Mouse (Mus musculus) midbrain, embryonic 14.5 days (tissue): ENCODE measurements around the gene Mroh2a. TPM values are rescaled to one million over a fixed set of nuclear protein-coding genes. Genes with fewer than 3 reads are reported as not detected.
A peak's percentile ranks its signal among the peaks of the same experiment; 100 is the strongest.
"Not testable (repeated sequence)": the region's sequence is repeated elsewhere in the genome, so short reads cannot be mapped to it uniquely, and the experiment has no call there.

Experiments
- ATAC-seq: fragments of 200-750 bp; cut with Nextera tagmentation; 2 replicates; pipeline ENCODE4 v1.8.0; 2017; ENCODE audit warnings: moderate number of reproducible peaks, moderate library complexity; ENCODE audit not compliant: low FRiP score, low TSS enrichment
- DNase-seq: peaks from one replicate; pipeline ENCODE4 v3.0.0-alpha.2; 2015
- H3K27ac ChIP-seq: fragments of 300-500 bp; sonication (generic); replicated peaks from 2 replicates; pipeline ENCODE4 v1.5.1; 2014; ENCODE audit warnings: mild to moderate bottlenecking, low read depth, low read length, moderate library complexity
- H3K27me3 ChIP-seq: fragments of 300-500 bp; sonication (generic); 2 replicates; pipeline ENCODE4 v1.6.1; 2014; ENCODE audit warnings: low read length, control low read depth, mixed read lengths; ENCODE audit not compliant: control insufficient read depth, insufficient read depth
- H3K36me3 ChIP-seq: fragments of 300-500 bp; sonication (generic); 2 replicates; pipeline ENCODE4 v1.6.1; 2014; ENCODE audit warnings: low read length, control low read depth; ENCODE audit not compliant: control insufficient read depth, insufficient read depth
- H3K4me1 ChIP-seq: fragments of 300-500 bp; sonication (generic); 2 replicates; pipeline ENCODE4 v1.6.1; 2014; ENCODE audit warnings: mild to moderate bottlenecking, antibody characterized with exemption, low read length, control low read depth; ENCODE audit not compliant: control insufficient read depth, insufficient read depth
- H3K4me2 ChIP-seq: fragments of 300-500 bp; sonication (generic); 2 replicates; pipeline ENCODE4 v1.6.1; 2014; ENCODE audit warnings: mild to moderate bottlenecking, low read length, moderate library complexity
- H3K4me3 ChIP-seq: fragments of 300-500 bp; sonication (generic); replicated peaks from 2 replicates; pipeline ENCODE4 v1.5.1; 2014; ENCODE audit warnings: low read depth, low read length
- H3K9ac ChIP-seq: fragments of 300-500 bp; sonication (generic); replicated peaks from 2 replicates; pipeline ENCODE4 v1.6.1; 2014; ENCODE audit warnings: mild to moderate bottlenecking, low read length, moderate library complexity
- H3K9me3 ChIP-seq: fragments of 300-500 bp; sonication (generic); 2 replicates; pipeline ENCODE4 v1.6.1; 2016; ENCODE audit warnings: low read length, control low read depth, mixed read lengths; ENCODE audit not compliant: control insufficient read depth
- WGBS: fragments of 180-500 bp; shearing (Covaris S2); extraction: QIAGEN DNeasy Blood & Tissue Kit; methylation state at CpG from one replicate; pipeline ENCODE4 v1.1.7; 2014; 5-methylcytosine and 5-hydroxymethylcytosine counted together
- polyA plus RNA-seq: library from polyadenylated mRNA; unstranded; fragments of >200 nt; fragmentation: Nextera tagmentation; extraction: Ambion mirVana; gene quantifications from 2 replicates; pipeline ENCODE4 v1.2.1, GENCODE M21; 2014

The Mroh2a gene
- polyA plus RNA-seq, 1 experiment from 2014 or later: 1.8 TPM

DNA sequence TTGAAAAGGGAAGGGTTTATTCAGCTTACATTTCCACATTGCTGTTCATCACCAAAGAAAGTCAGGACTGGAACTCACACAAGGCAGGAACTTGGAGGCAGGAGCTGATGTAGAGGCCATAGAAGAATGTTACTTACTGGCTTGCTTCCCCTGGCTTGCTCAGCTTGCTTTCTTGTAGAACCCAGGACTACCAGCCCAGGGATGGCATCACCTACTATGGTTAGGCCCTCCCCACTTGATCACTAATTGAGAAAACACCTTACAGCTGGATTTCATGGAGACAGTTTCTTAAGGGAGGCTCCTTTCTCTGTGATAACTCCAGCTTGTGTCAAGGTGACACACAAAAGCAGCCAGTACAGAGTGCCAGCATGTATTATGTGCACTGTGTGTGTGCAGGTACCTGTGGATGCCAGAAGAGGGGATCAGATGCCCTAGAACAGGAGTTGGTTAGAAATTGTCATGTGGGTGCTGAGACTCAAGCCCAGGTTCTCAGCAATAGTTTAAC, 3.7 kb upstream of the Mroh2a start:
- not testable (repeated sequence) for H3K36me3 ChIP-seq, ATAC-seq, H3K27me3 ChIP-seq, DNase-seq, H3K4me2 ChIP-seq, H3K4me3 ChIP-seq, H3K27ac ChIP-seq, H3K4me1 ChIP-seq, H3K9ac ChIP-seq
- peaks cover 36% of the 10 kb centered on the region for H3K9me3 ChIP-seq

DNA sequence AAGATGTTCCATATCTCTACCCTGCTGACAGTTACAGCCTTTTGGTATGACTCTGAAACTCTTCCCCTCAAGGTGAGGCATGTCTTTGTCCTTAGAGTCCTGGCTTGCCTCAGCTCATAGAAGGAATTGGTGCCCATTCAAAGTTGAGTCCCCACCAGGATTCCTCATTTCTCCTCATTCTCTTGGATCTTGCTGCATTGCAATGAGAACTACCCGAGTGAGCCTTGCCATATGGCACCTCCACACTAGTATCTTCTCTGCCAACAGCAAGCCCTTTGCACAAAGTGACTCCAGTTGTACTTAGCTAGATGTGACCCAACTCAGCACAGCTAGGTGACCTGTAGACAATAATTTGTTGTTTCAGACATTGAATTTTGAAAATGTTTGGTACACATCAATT, 3.2 kb upstream of the Mroh2a start:
- Histone ChIP-seq H3K27me3 (no peaks in the 10 kb centered on the region), H3K4me3 (no peak overlapping the region), H3K9me3 (peaks cover 41% of the 10 kb centered on the region), H3K9ac (no peak overlapping the region), H3K4me1 (no peaks in the 10 kb centered on the region), H3K4me2 (no peak overlapping the region), H3K27ac (no peak overlapping the region), H3K36me3 (no peaks in the 10 kb centered on the region)
- 51% methylated on average over 1 of the region's 1 CpGs for WGBS
- DNase-seq (no peak), ATAC-seq (no peak)

DNA sequence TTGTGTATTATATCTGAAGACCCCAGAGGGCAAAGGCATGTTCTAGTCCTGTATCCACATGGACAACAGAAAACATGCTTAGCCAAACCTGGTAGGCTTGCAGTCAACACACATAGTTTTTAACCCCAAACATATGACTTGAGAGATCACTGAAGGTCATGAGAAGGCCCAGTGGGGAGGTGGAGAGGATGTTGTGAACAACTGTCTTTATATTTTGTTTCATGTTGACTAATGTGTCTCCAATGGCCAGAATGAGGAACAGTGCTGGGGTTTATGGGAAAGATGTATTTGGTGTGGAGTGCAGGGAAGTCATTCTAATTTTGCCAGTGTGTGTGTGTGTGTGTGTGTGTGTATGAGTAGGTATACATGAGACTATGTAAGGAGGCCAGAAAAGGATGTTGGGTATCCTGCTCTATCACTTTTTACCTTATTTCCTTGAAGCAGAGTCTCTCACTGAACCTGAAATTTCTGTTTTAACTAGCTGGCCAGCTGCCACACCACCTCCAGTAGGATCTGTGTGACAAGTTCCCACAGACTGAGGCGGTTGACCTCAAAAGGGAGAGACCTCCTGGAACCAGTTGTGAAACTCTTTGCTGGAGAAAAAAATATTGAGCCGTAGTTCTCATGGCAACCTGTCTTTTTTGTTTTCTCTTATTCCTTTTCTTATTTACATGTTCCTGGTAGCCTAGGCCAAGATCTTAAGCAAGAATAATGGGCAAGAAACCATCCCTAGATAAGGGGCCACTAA, 2.6 kb upstream of the Mroh2a start:
- Histone ChIP-seq H3K27me3 (no peaks in the 10 kb centered on the region), H3K27ac (no peak overlapping the region), H3K4me1 (no peaks in the 10 kb centered on the region), H3K36me3 (no peaks in the 10 kb centered on the region), H3K4me3 (no peak overlapping the region), H3K4me2 (no peak overlapping the region), H3K9ac (no peak overlapping the region), H3K9me3 (peaks cover 47% of the 10 kb centered on the region)
- WGBS: 70% methylated on average over 2 of the region's 2 CpGs
- DNase-seq (no peak), ATAC-seq (no peak)

DNA sequence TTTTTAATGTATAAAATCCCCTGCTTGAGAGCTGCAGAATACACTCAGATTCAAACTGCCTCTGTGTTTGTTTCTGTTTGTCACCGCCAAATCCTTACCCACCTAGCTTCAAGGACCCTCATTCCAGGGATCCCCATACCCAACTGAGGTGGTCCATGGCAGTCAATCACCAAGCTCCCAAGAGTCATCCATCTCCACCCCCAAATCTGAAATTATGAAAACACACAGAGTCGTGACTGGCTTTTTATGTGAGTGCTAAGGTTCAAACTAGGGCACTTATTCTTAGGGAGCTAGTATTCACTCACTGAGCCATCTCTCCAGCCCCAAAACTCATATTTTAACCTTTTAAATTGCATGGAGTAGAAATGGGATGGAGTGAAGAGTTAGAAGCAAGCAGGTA, 1.5 kb upstream of the Mroh2a start:
- WGBS: 42% methylated on average over 2 of the region's 2 CpGs
- H3K4me2 ChIP-seq, H3K27ac ChIP-seq, H3K36me3 ChIP-seq, ATAC-seq, H3K9ac ChIP-seq, H3K4me1 ChIP-seq, DNase-seq, H3K4me3 ChIP-seq, H3K27me3 ChIP-seq: not testable (repeated sequence)
- H3K9me3 ChIP-seq: peaks cover 58% of the 10 kb centered on the region

DNA sequence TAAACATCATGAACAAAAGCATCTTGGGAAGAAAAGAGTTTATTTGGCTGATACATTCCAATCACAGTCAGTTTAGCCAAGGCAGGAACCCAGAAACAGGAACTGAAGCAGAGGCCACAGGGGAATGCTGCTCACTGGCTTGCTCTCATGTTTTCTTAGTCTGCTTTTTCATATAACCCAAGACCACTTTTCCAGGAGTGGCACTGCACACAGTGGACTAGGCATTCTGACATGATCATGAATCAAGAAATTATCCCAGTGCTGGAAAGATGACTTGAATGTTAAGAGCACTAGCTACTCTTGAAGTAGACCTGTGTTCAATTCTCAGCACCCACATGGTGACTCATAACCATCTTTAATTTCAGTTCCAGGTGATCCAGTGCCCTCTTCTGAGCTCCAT, 1.0 kb upstream of the Mroh2a start:
- peaks cover 63% of the 10 kb centered on the region for H3K9me3 ChIP-seq
- no peak overlapping the region for H3K4me2 ChIP-seq
- ATAC-seq (no peak), DNase-seq (no peak)
- no peaks in the 10 kb centered on the region for H3K27me3 ChIP-seq
- no peak overlapping the region for H3K4me3 ChIP-seq
- H3K36me3 ChIP-seq: no peaks in the 10 kb centered on the region
- no peak overlapping the region for H3K27ac ChIP-seq
- no peak overlapping the region for H3K9ac ChIP-seq
- H3K4me1 ChIP-seq: no peaks in the 10 kb centered on the region

DNA sequence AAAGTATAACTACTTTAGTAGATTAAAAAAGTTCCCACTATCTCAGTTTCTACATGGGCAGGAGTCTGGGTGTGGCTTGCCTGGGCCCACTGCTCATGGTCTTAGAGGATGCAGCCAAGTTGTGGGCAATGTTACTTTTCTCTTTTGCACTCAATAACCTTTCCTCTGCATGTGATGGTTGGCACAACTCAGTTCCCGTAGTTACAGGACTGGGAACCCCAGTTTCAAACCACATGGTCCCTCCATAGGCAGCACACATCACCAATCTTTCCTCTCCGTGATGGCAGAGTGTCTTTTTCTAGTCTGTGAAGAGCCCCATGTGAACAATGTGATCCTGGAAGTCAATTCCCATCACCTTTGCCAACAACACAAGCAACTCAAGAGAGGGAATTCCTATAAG, 696 bp downstream of the Mroh2a start:
- no peak for DNase-seq
- no peaks in the 10 kb centered on the region for H3K27me3 ChIP-seq
- H3K9me3 ChIP-seq: peaks cover 75% of the 10 kb centered on the region
- no peak overlapping the region for H3K9ac ChIP-seq
- ATAC-seq: no peak
- H3K27ac ChIP-seq: no peak overlapping the region
- no peaks in the 10 kb centered on the region for H3K4me1 ChIP-seq
- no peak overlapping the region for H3K4me3 ChIP-seq
- no peak overlapping the region for H3K4me2 ChIP-seq
- H3K36me3 ChIP-seq: no peaks in the 10 kb centered on the region
- WGBS: 61% methylated on average over 2 of the region's 2 CpGs

DNA sequence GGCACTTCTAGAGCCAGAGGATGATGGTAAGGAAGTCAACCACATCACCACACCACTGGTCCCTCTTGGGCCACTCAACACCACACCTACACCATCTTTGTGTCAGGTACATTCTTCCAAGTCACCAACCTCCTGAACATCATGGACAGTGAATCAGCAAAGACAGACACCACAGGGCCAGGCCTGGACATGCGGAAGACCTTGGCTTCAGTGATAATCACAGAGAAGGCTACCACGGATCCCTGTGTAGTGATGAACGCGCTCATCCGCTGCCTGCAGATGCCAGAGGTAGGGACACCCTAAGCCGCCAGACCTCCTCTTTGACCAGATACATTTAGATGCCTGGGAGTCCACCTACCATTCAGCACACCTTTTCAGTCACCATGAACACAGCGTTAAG, 1.3 kb downstream of the Mroh2a start:
- no peaks in the 10 kb centered on the region for H3K27me3 ChIP-seq
- H3K4me3 ChIP-seq: no peak overlapping the region
- no peak for ATAC-seq
- WGBS: 73% methylated on average over 7 of the region's 7 CpGs
- H3K9me3 ChIP-seq: peaks cover 79% of the 10 kb centered on the region
- H3K9ac ChIP-seq: no peak overlapping the region
- no peaks in the 10 kb centered on the region for H3K4me1 ChIP-seq
- DNase-seq: no peak
- H3K27ac ChIP-seq: no peak overlapping the region
- H3K36me3 ChIP-seq: no peaks in the 10 kb centered on the region
- no peak overlapping the region for H3K4me2 ChIP-seq

DNA sequence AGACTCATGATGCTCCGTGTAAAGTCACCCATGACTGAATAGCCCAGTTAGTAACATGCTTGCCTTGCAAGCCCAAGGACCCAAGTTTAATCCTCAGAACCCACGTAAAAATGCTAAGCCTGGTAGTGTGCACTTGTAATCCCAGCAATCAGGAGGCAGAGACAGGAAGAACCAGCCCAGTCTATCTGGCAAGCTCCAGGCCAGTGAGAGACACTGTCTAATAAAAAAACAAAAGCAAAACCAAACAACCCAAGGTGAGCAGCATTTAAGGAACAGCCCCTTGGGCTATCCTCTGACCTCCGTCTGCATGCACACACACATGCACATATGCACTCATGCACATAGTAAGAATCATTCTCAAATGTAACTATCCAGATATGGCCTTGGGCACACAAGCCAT, 2.8 kb downstream of the Mroh2a start:
- no peak overlapping the region for H3K27ac ChIP-seq
- H3K9me3 ChIP-seq: peaks cover 93% of the 10 kb centered on the region
- 78% methylated on average over 3 of the region's 3 CpGs for WGBS
- no peak overlapping the region for H3K4me3 ChIP-seq
- no peak for DNase-seq
- no peak overlapping the region for H3K9ac ChIP-seq
- no peaks in the 10 kb centered on the region for H3K36me3 ChIP-seq
- no peaks in the 10 kb centered on the region for H3K4me1 ChIP-seq
- no peak for ATAC-seq
- no peak overlapping the region for H3K4me2 ChIP-seq
- no peaks in the 10 kb centered on the region for H3K27me3 ChIP-seq

DNA sequence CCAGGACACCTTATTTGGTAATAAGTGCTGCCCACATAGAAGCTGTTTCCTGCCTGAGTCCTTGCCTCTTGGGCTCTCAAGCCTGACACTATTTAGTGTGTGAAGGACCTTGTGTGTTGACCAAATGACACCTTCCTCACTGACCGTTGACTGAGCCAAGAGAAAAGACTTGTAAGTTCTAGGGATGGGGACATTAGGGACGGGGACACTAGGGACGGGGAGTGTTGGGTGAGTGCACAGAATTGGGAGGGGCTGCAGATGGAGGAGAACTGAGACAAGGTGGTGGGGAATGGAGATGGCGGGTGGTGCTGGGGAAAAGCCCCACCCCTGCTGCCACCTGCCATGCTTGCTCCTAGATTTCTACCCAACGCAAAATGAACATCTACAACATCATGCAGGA, 3.2 kb downstream of the Mroh2a start:
- H3K9ac ChIP-seq: no peak overlapping the region
- 0 out of 2 replicates have a peak, but pooled peaks have one; percentile 0 for ATAC-seq
- 84% methylated on average over 5 of the region's 5 CpGs for WGBS
- H3K27me3 ChIP-seq: no peaks in the 10 kb centered on the region
- H3K4me2 ChIP-seq: no peak overlapping the region
- H3K9me3 ChIP-seq: peaks cover 97% of the 10 kb centered on the region
- no peaks in the 10 kb centered on the region for H3K4me1 ChIP-seq
- H3K27ac ChIP-seq: no peak overlapping the region
- DNase-seq: no peak
- no peak overlapping the region for H3K4me3 ChIP-seq
- no peaks in the 10 kb centered on the region for H3K36me3 ChIP-seq
